Mouse (Mus musculus): ENCODE data around the gene Fam214a.

DNA sequence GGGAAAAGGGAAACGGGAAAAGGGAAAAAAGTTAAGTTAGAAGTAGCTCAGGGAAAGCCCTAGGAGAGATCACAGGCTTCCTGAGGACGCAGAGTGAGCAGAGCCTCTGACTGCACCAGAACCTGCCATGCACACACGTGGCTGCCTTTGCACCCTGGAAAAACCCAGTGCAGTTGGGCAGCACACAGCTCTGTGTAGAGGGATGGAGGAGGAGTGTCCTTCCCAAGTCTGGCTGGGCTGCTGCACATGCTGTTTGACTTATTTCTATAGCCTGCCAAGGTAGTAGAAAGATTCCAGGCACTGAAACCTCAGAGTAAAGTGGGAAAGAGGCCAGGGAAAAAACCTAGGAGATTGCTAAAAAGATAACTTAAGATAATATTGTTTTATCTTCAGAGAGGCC, 49.6 kb downstream of the Fam214a start:
- TF ChIP-seq CTCF (IDR thresholded peaks at IDR 0.05; ENCODE audit: low read depth, low read length) (no peak), POLR2A (IDR thresholded peaks at IDR 0.05; ENCODE audit: borderline replicate concordance, low read depth, low read length) (no peak)

Measured in bone marrow macrophage, adult 2 months (primary cell).